Mouse (Mus musculus) adrenal gland, postnatal 14 days (tissue): ENCODE results near the gene Plekha7. TPM values are rescaled to one million over a fixed set of nuclear protein-coding genes. Genes with fewer than 3 reads are reported as not detected.

ENCODE experiments used
- DNase-seq: peaks from one replicate; pipeline ENCODE4 v3.0.0; 2021; ENCODE audit warnings: mixed read lengths
- total RNA-seq: library from RNA; stranded (reverse); gene quantifications from 2 replicates; pipeline ENCODE4 v1.2.3, GENCODE M21; 2021

Plekha7 gene
- total RNA-seq, 1 experiment from 2014 or later: 10.3 TPM

GRCm38 (mm10) chr7:116248536-116248935 lies 59.6 kb downstream of the Plekha7 start:
- DNase-seq: no peak

GRCm38 (mm10) chr7:116247377-116247729 lies 60.8 kb downstream of the Plekha7 start:
- DNase-seq: peak; percentile 55

DNA sequence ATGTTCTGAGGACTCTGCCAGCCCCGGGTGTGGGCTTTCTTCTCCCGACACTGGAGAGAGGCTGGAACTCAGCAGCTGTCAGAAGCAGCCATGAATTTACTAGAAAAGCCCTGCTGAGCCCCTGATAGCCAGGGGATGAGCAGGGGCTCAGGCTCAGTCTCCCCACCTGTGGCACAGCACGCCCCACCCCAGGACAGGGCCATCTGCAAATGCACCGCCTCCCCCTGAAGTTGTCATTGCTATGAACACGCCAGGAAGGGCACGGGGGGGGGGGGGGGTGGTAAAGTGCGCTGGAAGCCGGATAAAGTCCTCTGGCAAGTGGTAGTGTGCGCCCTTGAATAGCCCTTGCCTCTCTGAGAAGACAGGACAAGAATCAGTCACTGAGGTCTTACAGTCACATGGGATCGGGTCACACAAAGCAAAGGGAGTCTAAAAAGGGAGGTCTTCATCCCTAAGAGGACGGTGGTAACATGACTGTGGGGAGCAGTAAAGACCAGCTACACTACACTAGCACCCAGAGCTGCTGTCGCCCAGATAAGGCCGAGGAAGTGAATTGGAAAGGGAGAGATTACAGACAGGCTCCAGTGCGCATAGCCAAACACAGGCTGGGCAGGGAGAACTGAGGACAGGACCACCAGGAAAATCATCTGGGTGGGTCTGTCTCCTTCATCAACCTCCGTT lies 61.3 kb downstream of the Plekha7 start:
- peak; percentile 11 for DNase-seq

- DNase-seq: peak; percentile 47
Measured at GRCm38 (mm10) chr7:116245815-116246695, 62.1 kb downstream of the Plekha7 start.

GRCm38 (mm10) chr7:116244302-116245165 lies 63.6 kb downstream of the Plekha7 start:
- peak; percentile 12 for DNase-seq

DNA sequence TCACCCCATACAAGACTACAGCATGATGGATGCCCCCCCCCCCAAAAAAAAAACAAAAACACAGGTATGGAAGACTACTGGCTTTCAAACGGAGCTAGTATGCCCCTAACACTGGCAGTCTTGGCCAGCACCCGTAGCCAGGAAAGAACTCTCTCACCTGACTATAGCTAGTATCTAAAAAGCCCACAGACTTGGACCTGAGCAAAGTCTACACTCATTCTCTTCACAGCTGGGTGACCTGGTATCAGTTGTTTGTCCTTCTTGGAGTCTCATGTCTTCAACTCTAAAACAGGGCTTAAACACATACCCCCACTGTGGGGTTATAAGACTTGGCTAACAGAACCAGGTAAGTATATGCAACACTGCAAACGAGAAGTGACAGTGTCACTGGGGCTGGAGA lies 65.4 kb downstream of the Plekha7 start:
- no peak for DNase-seq

DNA sequence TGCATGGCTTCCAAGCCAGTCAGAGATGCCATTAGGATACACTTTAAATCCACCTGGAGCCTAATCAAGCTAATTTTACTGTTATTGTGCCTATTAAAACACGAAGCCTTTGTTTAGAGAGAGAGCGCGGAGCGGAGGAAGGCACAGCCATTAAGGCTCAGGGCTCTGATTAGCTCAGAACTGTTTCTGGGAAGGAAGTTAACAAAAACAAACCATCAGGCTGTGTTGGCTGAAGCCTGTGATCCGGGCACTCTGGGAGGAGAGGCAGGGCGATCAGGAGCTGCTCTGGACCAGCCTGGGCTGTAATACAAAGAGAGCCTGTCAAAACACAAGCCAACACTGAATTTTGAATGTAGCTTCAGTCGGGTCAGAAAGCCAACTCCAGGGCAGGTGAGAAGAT lies 66.6 kb downstream of the Plekha7 start:
- no peak for DNase-seq

GRCm38 (mm10) chr7:116240791-116241474 lies 67.2 kb downstream of the Plekha7 start:
- peak; percentile 56 for DNase-seq

- DNase-seq: peak; percentile 70
Measured at GRCm38 (mm10) chr7:116240353-116240752, 67.8 kb downstream of the Plekha7 start.

DNA sequence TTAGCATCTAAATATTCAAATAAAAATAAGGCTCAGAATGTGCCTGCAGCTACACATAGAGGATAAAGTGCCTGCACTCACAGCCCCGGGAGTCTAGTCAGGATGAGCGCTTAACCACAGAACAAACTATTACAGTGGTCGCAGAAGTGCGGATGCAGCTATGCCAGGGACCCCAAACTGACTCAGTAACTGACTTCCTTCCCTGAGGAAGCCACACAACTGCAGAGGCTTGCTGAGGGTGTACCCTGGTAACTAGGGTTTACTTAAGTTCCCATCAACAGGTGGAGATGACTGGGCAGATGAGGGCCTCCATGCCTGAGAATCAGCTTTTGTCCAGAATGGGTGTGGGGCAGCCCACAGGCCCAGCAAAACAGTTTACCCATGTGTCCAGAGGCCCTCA lies 69.9 kb downstream of the Plekha7 start:
- DNase-seq: no peak

- peak; percentile 80 for DNase-seq
Measured at GRCm38 (mm10) chr7:116237157-116237981, 70.8 kb downstream of the Plekha7 start.

DNA sequence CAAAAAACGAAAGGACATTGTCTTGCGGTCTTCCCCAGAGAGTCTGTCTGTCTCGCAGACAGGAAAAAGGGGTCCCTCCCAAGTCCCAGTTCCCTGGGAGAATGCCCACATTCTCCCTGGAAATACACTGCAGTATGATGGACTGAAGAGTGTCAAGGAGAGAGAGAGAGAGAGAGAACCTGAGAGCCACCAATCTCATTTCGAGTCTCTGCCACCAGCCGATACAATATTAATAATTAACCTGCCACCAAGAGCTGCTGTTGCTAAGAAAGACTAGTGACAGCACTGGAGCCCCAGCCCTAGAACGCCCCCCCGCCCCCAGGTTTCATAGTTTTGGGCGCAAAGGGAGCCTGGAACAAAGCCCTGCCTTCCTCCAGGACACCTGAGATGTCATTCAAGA lies 71.6 kb downstream of the Plekha7 start:
- DNase-seq: no peak

GRCm38 (mm10) chr7:116234287-116234806 lies 73.8 kb downstream of the Plekha7 start:
- peak; percentile 13 for DNase-seq

GRCm38 (mm10) chr7:116230811-116231609 lies 77.2 kb downstream of the Plekha7 start:
- peak; percentile 46 for DNase-seq

DNA sequence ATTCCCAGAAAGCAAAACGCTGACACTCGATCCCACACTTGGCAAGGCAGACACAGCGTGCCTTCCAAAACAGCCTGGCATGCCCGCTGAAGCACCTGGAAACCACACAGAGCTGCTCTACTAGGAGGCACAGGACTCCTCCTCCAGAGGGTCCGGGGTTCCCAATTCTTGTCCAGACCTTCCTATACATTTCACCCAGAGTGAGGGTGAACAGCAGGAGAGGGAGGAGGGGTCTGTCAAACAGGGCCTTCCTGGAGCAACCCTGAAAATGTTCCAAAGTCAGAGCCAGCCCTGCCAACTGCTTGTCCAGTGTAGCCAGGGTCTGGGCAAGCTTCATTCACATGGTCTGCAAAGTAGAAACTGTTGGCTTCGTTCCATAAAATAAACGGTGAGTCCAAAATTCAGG lies 81.3 kb downstream of the Plekha7 start:
- no peak for DNase-seq

- peak; percentile 53 for DNase-seq
Measured at GRCm38 (mm10) chr7:116226316-116226715, 81.9 kb downstream of the Plekha7 start.

- DNase-seq: no peak
Measured at GRCm38 (mm10) chr7:116224543-116224942, 83.6 kb downstream of the Plekha7 start.

DNA sequence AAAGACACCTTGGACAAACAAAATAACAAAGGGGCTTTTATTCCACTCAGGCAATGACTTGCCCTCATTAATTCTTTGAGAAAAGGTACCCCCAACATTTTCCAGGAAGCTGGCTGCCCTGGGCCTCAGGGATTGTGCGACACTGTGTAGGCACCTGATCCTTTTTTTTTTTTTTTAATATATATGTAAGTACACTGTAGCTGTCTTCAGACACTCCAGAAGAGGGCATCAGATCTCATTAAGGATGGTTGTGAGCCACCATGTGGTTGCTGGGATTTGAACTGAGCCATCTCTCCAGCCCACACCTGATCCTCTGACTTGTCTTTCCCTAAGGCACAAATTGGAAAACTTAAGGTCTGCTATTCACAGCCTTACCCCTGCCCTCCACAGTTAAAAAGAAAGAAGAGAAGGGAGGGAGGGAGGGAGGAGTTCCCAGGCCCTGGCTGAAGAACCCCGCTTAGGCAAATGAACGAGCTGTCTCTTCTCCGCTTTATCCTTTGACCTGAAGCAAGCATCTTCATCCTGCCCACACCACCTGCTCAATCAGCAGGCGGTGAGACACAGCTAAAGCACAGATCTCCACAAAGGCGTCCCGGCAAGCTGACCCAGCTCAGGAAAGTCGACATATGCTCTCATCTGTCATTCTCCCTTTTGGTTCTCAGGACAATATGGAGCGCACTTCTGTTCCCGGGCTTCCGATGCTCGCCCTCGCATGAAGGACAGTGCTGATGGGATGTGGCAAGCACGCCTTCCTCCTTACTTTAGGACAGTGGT lies 85.0 kb downstream of the Plekha7 start:
- no peak for DNase-seq
